Mouse (Mus musculus) heart, adult 11 months (tissue): ENCODE measurements around the gene Idh2.
A peak's percentile ranks its signal among the peaks of the same experiment; 100 is the strongest.

Experiments
- DNase-seq: peaks from one replicate; pipeline ENCODE4 v3.0.0; 2022

Idh2 gene

DNA sequence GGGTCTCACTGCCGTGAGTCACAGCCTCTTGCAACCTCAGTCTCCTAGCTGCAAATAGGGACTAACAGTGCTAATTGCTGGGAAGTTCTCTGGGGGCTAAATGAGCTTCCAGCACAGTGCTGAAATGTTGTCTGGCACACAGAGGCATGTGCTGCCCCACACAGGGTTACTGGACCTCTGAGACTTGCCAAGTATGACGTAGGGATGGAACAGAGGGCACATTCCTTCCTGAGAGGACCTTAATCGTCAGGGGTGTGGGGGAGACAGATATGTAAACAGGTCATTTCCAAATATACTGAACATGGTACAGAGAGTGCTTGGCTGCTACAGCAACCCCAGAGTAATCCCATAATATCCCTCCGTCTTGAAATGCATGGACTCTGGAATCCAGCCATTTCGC is 5.9 kb upstream of the Idh2 start:
- peak; percentile 95 for DNase-seq

DNA sequence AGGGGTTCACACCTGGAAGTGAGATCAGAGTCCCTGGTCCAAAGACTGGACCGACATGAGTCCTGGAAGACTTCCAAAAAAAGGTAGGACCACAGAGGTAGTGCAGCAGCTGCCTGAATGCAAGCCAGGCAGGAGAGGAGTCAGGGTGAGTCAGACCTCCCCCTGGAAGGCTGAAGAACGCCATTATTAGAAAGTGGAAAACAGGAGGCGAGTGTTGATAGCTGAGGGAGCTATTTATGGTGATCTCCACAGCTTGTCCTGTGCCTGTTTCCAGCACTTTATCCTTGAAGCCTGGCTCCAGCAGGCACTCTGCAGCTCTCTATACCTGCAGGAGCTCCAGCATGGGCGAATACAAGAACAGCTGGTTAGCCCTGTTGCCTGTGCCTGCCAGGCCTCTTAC is 4.0 kb upstream of the Idh2 start:
- DNase-seq, result peak; percentile 98

DNA sequence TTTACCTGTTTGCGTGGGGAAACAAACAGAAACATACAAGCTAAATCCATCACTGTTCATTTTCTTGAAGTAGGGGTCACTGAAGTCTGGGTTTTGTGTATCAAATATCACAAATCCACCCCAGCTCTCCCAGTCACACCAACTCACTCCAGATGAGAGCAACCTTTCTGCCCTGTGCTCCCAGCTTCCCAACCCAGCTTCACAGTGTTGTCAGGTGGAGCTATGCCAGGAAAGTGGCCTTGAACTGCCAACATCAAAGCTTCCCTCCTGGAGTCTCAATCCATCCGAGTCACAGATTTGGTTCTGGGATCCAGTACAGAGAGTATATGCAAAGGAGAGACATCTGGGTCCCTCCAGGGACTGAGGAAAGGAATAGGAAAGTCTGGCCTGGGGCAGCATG is 966 bp upstream of the Idh2 start:
- peak; percentile 90 for DNase-seq

DNA sequence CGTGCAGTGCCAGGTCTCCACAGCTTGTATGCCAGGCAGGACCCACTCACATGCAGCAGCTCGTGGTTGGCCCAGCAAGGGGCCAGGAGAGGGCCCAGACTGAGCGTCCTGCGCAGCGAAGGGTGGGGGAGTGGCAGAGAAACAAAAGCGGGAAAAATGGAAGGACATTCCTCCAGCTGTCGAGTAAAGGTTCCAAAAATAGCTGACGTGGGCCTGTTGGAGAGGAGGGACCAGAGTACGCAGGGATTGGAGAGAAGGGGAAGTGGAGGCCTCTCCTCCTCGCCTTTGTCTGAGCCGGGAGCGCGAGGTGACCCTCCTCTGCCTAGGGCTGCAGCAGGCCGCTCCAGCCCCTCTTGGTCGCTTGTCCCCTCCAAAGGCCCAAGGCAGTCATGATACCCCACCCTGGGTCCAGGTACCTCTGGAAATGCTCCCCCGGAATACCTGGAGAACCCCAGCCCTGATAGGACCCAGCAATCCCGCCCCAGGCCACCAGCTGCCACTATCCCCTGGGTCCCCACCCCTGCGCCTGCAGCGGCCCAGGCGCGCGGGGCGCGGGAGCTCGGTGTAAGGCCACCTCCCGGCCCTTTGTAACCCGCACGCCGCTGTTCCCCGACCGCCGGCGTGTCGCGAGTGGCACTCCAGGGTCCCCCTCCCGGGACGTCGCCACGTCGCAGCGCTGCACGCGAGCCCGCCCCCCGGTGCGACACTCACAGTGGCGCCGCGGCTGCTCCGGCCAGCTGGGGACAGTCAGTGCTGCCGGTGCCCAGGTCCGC is 555 bp downstream of the Idh2 start:
- peak; percentile 99 for DNase-seq

DNA sequence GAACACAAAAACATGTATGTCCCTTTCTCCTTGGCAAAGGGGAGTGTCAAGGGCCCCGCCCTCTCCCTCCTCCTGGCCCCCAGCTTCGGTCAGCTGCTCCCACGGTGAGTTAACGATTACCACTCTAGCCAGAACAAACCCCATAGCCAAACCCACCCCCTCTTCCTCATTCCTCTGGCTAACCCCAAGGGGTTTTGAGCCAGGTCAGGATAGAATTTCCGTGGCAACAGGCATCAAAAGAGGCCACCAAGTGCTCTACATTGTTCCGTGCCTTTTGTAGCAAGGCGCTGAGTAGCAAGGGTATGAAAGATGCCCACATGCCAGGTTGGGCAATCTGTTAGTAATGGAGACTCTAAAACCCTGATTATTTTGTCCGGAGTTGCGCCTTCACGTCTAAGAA is 1.2 kb downstream of the Idh2 start:
- peak; percentile 98 for DNase-seq

DNA sequence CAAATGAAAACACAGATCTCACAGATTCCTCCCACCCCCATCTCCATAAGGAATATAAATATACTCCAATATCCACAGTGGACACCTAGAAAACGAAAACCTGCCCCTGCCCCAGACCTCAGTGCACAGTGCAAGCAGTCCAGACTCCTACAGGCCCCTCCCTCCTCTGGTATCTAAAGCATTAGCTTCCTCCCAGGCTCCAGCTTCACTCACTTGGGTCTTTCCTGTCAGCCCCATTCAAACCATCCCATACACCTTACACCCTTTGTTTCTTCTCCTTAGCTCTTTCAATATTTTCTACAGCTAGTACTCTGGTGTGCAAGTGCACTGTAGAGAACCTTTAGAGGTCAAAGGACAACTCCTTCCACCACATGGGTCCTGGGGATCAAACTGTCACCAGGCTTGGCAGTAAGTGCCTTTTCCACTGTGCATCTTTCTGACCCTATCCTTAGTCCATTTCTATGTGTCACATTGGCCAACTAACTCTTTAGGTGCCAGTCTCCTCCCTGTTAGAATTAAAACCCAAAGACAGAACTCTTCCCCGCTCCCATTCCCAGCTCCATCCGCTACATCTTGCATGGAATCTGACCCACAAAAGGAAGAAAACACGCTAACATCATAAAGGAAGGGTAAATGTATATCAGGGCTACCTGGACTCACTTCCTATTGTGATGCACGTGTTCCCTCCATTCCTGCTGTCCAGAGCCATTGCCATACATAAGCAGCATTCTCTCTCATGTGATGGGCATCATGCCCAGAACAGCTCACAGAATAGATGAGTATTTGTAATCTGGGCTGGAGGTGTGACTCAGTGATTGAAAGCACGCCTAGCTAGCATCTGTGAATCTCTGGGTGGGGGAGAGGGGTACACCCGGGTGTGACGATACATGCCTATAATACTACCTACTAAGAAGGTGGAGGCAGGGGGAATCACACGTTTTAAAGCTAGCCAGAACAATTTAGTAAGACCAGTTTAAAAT is 3.8 kb downstream of the Idh2 start:
- no peak for DNase-seq

DNA sequence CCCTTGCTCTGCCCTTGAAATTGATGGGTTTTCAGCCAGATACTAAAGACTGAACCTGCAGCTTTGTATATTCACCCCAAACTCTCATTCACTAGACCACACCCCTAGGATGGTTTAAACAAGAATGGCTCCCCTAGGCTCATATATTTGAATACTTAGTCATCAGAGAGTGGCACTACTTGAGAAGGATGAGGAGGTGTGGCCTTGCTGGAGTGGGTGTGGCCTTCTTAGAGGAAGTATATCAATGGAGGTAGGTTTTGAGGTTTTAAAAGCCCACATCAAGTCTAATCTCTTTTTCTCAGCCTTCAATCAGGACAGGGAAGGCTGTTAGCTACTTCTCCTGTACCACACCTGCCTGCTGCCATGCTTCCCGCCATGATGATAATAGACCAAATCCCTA is 8.8 kb downstream of the Idh2 start:
- no peak for DNase-seq

DNA sequence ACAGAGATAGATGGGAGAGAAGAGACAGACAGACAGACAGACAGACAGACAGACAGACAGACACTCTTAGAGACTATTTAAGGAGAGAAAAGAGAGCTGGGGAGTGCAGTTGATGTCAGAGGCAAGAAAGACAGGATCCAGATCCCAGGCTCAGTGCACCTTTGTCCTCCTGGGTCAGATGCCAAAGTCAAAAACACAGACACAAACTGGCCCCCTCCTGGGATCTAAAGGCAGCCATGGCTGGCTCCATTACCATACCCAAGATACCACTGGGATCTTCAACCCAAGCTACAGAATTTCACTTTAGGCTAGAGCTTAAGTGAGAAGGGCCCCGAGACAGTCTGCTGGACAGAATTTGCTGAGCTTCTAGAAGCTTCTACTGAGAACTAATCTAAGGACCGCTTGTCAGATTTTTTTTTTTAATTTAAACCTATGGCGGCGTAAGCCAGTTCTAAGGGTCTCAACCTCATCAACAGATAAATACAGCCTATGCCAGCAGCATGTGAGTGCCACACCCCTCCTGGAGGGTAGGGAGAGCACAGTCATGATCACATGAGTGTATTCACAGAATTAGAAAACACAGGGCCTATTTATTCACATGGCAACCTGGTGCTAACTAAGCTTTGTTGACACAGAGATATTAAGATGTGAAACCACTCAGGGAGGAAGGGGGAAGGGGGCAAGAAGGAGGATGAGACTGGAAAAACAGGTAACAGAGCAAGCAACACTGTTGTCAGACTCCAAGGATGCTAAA is 9.4 kb downstream of the Idh2 start:
- peak; percentile 89 for DNase-seq

DNA sequence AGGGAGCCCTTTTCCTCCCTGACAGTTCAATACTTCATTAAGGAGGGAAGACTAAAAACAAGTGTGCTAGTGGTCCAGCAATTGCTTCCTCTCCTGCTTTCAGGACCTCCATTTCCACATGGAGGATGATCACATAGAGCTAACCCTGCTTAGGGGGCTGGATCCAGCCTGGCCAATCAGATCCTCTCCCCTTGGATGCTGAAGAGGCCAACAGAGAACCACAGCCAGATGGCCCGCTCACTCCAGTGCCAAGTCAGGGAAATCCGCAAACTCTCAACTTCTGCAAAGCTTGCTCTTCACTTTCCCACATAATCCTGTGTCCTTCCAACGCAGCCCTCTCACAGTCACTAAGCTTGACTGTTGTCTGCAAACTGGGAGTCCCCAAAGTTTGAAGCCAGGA is 11.9 kb downstream of the Idh2 start:
- DNase-seq, result peak; percentile 93

DNA sequence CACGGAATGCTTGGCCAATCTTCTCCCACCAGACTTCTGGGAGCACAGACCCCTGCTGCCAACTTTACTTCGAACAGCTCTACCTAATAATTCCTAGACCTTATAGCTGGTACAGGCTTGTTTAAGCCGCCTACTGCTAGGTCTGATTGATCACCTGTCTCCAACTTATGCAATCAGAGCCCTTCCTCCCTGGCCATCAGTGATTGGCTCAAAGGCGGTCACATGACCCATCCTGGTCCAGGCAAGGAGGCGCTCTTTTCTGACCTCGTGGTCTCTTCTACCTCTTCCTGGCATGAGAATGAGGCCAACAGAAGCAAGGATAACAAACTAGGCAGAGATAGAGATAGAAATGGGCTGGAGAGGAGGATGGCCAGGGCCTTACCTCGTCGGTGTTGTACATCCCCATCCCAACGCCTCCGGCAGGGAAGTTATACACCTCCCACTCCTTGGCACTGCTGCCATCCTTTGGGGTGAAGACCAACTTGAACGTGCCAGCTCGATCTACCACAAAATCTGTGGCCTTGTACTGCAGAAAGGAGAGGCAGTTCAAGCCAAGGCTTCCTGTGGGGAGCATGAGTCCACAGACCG is 16.7 kb downstream of the Idh2 start:
- DNase-seq, result peak; percentile 89

DNA sequence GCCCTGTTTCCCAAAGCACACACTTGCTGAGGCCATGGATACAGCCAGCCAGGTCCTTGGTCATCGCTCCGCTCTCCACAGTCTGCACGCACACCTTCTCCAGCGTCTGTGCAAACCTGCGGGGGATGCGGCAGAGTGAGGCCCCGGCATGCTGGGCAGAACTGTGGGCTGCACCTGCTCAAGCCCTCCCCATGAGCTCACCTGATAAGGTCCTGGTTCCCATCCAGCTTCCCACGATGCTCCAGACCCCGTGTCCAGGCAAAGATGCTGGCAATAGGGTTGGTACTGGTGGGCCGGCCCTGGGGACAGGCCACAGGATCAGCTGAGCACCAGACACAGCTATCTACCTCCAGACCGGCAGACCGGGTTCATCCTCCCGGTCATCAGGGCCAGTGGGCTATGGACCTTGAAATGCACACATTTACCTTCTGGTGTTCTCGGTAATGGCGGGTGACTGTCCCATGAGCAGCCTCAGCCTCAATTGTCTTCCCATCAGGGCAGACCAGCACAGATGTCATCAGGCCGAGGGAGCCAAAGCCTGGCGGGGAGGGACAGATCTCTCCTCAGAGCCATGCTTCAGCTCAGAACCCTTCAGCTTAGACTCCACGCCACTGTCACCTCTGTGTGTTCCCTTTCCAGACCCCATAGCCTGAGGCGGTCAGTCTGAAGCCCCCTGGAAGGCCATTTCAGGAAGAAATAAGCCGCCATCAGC is 19.4 kb downstream of the Idh2 start:
- DNase-seq, result peak; percentile 91

DNA sequence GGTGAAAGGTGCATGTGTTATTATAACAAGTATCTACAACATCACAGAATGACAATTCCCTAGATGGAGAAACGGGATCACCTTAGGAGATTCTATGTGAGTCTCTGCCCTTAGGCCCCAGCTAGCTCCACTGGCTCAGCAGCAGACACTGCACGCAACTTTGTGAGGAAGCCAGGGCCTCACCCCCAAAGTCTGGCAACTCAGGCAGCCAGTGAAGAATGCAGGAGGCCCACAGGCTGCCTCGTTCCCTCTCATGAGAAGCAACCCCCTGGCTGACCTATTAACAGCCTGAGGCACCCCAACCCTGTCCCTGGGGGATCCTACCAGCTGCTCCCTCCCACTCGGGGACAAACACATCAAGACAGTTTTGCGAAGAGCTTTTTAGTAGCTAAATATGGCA is 20.7 kb downstream of the Idh2 start:
- DNase-seq, result peak; percentile 92

DNA sequence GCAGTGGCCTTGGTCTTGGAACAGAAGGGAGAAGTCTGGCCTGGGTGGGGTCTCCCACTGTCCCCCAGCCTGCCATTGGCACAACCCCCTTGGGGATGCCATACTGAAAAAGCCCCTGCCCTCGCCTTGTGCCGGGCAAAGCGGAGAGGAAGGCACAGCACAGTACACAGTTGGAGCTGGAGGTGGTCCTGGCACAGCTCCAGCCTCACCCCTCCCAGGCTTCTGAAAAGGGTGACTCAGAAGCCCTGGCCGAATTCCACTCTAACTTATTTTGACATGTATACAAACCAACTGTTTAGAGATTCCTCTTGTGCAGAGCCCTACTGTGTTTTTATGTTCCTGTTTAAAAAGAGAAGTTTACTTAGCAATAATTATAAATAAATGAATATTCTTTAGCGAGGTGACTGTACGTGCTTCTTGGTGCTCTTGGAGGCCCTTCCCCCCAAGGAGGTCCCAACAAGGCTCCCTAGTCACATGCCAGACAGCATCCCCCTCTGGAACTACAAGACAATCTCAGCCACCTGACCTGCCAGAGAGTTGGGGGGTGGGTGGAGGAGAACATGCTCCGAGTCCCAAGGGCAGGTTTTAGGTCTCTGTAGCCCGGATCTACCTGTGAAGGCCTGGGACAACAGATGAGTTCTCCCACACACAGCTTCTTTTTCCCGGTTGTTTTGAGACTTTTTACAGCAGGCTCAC is 22.7 kb downstream of the Idh2 start:
- peak; percentile 96 for DNase-seq

DNA sequence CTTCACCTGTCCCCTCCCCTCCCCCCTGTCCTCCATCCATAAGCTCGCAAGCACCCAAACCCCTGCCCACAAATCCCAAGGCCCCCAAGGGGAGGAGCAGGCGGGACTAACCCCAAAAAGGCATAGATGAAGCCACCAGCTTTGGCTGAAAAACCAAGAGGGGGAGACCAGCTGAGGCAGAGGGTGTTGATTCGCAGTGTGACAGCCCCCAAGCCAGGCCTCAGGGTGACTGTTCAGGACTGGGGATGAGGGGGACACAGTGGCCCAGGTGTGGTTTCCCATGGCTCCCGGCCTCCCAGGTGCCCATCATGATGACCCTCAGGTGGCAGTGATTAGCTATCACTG is 23.4 kb downstream of the Idh2 start:
- peak; percentile 91 for DNase-seq

DNA sequence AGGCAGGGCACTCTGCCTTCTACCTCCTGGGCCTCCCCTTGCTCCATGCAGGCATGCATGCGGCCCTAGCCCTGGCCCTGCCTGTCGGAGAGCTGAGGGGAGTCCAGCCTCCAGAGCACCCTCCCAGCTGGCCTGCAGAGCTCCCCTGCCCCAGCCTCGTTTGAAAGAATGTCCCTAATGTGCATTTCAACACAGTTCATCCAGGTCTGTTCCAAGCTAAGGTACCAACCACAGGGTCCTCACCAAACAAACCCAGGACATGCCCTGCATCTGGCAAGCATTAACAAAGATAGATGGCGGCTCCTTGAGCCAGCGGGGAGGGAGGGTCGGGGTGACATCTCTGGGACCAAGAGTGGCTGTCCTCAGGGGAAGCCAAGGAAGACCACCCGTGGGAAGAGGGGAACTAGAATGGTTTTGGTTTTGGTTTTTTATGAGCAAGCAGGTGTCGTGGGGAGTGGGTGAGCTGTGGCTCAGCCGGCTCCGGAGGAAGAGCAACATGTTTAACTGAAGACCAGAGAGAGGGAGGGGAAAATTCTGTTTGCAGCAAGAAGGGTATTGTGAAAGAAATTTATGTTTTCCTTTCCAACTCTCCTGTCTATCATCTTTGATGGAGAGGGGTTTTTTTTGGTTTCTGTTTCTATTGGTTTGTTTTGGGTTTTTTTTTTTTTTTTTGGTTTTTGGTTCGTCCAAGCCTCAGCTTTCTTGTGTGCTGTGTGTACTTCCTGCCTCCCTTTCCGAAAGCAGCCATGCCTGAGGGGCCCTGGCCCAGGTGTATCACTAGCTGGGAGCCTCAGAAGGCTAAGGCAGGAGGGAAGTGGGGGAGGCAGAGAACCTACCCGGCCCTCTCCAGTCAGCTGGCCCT is 24.0 kb downstream of the Idh2 start:
- DNase-seq, result peak; percentile 92

DNA sequence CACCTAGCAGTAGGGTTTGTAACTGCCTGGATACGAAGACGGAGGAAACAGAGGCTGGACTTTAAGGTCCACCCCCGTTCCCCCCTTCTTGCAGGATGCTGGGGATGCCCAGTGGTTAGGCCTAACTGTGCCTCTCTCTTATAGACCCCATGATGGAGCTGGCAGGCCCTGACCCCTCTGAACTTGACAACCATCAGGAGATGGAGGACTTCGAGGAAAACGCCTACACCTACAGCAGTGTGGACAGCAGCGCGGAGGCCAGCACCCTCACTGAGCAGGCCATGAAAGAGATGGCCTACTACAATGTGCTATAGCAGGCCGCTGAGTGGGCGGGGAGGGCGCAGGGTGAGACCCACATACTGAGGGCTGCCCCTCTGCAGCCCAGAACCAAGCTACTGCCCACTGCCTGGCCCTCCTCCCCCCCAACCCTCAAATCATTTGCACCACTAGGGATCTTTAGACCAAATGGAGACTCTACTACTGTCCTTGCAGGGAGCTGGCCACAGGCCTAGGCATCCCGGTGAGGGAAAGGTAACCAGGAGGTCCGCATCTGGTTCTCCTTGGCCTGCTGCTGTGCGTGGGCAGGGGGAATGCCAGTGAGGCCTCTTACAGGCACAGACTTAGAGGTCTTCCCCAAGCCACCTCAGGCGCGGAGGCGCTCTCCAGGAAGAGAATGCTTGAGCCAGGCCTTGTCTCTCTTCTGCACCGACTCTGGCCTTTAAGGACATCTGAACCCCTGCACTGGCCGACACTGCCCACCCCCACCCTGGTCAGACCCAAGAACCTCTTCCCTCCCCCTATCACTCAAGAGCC is 24.8 kb downstream of the Idh2 start:
- peak; percentile 93 for DNase-seq

DNA sequence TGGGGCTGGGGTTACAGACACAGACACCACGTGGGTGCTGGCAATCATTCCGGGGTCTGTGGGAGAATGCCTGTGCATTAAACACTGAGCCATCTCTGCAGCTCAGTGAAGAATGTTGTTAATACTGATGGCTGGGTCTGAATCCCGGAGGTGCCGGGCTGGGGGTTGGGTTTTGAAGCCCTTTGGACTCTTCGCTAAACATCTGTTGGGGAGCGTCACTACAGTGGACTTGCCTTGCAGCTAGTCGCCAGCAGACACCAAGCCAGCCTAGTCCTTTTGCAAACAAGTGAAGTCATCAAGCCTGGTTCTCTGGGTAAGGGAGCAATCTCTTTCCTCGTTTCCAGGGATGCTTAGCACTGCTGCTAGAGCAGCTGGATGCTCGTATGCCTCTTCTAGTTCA is 27.0 kb downstream of the Idh2 start:
- peak; percentile 93 for DNase-seq

DNA sequence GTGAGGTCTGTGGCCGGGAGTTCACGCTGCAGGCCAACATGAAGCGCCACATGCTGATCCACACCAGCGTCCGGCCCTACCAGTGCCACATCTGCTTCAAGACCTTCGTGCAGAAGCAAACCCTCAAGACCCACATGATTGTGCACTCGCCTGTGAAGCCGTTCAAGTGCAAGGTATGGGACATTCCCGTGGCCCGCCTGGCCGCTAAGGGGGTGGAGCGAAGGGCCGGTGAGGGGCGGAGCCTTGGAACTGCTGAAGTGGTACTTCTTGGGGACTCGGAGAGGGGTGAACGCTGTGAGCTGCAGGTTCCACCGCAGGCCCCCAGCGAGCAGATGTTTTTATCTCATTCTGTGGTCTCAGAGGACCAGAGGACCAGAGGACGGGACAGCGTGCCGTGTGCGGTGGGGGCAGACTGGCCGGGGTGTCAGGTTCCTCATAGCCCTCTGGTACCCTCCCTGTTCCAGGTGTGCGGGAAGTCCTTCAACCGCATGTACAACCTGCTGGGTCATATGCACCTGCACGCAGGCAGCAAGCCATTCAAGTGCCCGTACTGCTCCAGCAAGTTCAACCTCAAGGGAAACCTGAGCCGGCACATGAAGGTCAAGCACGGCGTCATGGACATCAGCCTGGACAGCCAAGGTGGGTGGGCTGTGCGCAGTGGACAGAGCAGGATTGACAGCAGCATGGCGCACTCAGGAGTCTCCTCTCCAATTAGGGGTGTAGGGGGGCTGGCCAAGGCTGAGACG is 29.0 kb downstream of the Idh2 start:
- peak; percentile 93 for DNase-seq

DNA sequence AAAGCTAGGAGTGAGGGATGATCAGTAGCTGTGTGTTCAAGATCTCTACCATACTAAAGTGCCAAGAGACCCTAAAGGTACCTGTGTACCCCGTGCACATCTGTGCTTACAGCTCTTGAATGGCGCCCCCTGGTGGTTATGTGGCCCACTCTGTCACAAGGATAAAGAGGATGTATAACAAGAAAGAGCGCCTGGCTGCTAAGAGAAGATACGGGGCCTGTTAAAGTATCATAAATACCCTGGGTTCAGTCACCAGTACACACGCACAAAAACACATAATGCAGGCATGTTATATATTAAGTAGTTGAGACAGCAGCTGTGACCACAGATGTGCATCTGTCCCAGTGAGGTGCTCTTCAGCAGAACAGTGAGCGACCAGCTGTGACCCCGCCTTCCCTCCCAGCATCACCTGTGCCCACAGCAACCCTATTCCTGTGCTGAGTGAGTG is 30.7 kb downstream of the Idh2 start:
- peak; percentile 94 for DNase-seq
